Mouse (Mus musculus): Measurements from ENCODE around the gene Tent4b.

Gene Tent4b

DNA sequence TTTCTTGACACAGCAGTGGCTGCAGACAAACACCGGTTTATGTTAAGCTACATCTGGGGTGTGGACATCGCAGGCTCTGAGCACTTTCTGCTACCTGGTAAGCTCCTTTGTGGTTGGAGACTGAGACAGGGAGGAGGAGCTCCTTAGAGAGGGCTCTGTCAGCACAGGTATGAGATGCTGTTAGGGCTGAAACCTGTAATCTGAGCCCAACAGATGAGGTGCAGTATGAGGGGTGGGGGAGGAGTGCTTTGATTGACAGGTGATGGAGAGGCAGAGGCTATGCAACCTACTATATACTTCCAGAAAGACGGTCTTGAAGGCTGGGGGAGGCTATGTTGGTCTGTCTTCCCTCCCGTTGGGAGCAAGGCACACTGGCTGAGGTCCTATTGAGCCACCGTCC is 80.2 kb downstream of the Tent4b start:
- DNase-seq (ENCODE audit: low spot score): no peak

DNA sequence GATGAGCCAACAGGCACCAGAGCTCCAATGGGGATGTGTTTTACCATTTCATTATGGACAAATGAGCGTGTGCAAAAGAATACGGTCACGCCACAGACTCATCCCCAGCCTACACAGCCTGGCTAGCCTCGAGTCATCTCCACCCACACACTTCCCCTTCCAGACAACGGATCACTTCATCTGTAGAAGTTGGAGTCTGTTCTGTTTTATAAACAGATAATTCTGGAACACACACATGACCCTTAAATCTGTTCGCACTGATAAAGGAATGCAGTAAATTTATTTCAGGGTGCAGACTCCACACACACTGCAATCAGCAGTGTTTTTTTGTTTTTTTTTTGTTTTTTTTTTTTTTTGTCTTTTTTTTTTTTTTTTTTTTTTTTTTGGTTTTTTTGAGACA is 80.7 kb downstream of the Tent4b start:
- peak; percentile 82 for DNase-seq (ENCODE audit: low spot score)

- no peak for DNase-seq (ENCODE audit: low spot score)
These were observed 81.9 kb downstream of the Tent4b start for GRCm38 (mm10) chr8:88280904-88281303.

- no peak for DNase-seq (ENCODE audit: low spot score)
These were observed 83.7 kb downstream of the Tent4b start for GRCm38 (mm10) chr8:88282684-88283083.

DNA sequence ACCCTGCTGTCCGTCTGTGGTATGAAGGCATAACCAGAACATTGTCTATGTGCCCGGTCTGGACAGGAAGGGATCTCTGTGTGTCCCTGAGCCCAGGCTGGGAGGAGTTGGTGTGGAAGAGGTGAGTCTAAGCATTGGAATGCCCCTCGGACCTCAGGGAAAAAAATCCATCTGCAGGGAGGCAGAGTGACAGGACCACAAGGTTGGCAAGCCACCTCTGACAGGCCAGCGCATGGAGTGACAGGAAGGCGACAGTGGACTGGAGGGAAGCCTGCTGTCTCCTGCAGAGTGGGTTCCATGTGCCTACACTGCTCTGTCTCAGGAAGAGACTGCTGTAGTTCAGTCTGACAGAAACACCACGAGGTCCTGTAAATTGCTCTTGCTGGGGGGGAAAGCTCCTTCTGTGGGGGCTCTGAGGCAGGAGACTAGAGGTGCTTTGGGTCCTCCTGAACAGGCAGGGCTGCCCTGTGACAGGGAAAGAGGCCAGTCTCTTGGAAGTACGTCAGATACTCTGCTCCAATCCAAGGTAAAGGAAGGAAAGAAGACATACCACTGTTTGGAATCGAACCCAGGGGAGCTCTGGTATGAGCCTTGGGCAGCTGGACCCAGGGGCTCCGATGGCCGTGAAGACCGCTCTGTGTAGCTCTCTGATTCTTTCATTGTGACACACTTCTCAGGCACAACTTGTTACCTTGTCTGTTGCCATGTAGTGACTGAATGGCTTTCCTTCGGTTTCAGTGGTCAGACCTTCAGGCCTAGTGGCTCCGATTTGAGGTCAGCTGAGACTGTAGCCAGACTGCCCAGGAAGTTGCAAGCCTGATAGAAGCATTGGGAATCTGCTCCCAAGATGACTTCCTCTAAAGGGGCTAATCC is 84.5 kb downstream of the Tent4b start:
- no peak for DNase-seq (ENCODE audit: low spot score)

- no peak for DNase-seq (ENCODE audit: low spot score)
These were observed 85.7 kb downstream of the Tent4b start for GRCm38 (mm10) chr8:88284738-88285137.

GRCm38 (mm10) chr8:88285469-88286356 is 86.7 kb downstream of the Tent4b start:
- DNase-seq (ENCODE audit: low spot score): no peak

DNA sequence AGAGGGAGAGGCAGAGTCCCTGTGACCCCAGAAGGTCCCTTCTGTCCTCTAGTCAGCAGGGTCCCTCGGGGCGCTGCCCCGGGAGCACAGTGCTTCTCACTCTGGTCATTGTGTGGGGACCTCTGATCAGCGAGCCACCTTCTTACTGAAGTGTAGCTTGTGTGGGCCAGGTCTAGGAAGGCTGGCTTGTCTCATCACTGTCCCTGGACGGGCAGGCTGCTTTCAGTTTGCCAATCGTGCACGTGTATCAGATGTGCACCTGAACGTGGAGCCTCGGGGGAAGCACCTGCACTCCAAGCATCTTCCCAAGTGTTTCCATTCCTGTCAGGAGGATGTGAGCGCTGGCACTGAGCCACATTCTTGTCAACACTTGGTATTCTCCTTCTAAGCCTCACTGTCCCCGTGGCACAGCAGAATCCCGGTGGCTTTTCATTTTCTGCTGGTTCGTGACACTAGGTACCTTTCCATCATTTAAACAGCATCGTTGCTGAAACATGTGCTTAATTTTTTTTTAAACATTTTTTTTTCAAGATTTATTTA is 87.5 kb downstream of the Tent4b start:
- no peak for DNase-seq (ENCODE audit: low spot score)

- peak; percentile 52 for DNase-seq (ENCODE audit: low spot score)
These were observed 89.7 kb downstream of the Tent4b start for GRCm38 (mm10) chr8:88288622-88289242.

DNA sequence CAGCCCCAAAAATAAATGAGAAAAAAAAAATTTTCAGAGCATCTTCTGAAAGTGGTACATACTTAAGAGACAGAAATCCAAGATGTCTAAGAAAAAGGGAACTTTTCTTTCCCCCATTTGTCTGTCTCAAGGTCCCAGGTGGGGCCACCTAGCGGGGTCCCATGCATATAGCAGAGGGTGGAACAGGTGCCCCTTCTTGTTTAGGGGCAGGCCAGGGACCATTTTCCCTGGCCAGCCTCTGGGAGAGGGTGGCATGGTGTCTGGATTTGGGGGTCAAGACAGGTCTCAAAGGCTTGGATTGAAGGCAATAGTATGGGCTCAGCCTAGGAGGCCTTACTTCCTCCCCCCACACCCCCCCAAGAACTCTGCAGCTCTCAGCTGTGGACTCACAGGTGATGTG is 90.9 kb downstream of the Tent4b start:
- DNase-seq (ENCODE audit: low spot score): no peak

DNA sequence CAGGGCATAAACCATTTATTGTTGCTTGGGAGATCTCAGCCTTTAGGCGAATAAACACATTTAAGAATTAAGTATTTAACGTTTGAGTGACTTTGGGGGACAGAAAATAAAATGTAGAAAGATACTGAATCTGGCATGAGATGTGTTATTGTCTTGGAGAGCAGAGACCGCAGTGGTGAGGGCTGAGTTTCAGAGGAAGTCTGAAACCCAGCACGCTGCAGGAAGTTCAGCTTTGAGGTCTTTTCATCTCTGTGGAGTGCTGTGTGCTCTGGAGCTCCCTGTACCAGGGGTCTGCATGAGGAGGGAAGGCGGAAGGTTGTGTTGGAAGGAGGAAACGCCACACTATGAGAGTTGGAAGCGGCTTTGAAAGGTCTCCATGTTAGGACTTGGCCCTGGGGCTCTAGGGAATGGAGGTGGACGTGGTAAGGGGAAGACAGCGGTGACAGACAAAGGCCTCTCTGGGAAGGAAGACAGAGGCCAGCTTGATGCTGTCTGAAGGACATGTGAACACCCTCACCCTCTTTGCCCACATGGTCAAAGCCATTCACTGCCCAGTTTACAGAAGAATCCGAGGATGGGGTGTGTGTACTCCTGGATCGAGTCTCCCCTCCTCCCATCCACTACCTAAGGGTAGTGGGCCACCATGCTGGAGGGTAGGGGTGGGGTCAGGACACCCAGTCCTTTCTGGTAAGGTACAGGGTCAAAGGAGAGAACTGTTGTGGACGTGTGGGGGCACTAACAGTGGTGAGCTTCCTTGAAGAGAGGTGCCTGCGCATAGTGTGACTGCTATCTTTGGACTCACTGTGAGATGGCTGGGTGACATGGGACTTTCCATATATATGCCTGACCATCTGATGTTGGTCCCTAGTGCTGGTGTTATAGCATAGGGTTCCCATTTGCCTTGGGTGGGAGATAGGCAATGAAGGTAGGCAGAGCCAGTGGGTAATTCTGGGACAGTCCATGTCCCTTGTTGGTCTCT is 91.6 kb downstream of the Tent4b start:
- DNase-seq (ENCODE audit: low spot score): no peak

GRCm38 (mm10) chr8:88291305-88291690 is 92.3 kb downstream of the Tent4b start:
- no peak for DNase-seq (ENCODE audit: low spot score)

DNA sequence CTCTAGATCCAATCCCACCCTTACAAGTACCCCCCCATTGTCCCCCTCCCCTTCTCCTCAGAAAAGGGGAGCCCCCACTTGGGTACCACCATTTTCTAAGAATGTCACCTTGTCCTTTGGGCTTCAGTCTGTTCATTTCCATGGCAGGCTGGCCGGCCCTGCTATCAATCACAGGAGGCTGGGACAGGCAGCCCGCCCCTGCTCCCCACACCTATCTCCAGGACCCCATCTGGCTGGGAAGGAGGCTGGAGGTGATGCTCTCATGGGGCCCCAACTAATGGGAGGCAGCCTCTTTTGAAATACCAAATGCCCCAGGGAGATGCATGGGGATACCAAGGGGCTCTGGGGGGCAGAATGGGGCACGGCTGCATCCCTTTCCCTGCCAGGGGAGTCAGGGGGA is 93.9 kb downstream of the Tent4b start:
- DNase-seq (ENCODE audit: low spot score): no peak

DNA sequence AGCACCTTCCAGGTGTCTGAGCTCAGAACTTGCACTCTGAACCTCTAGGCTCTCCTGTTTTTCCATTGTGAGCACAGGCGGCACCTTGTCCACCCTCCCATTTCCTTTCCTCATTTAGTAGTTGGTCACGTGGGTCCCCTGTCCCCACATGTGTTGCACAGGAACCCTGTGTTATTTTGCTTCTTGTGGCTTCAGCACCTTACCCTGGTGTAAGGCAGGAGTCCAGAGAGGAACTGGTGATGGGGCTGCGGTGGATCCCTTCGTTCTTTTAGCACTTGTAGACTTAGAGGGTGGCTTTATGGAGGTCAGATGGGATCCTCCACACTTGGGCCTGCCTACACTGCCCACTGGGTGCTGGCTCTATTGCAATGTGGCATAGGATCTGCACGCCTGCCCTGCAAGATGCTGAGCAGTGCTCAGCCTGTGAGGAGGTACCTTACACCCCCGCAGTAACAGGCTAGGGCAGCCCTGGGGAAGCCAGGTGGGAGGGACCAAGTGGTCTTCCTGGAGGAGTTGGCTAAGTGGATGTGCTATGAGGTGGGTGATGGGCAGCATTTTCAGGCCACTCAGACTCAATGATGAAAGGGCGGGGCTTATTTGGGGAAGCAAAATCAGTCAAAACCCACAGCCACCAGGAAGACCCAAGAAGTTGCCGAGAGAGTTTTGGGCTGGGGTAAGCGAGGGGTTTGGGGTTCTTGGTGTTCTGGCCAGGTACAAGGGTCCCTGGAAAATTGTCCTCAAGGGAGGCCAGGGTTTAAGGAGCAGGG is 94.8 kb downstream of the Tent4b start:
- DNase-seq (ENCODE audit: low spot score): no peak

DNA sequence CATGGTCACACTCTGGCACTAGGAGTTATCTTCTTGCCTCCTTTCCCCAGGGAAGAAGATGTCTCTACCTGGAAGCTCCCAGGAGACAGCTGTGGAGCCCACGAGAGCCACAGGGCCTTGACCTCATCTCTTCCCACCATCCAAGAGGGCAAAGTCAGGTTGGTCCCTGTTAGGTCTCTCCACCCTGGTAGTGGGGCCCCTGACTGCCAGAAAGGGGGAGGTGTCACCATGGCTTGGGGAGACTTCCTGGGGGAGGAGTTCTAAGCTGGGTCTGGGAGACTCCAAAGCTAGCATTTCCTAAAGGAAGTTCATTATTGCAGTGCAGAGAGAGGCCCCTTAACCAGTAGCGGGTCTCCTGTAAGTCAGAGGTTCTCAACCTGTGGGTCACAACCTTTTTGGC is 96.0 kb downstream of the Tent4b start:
- no peak for DNase-seq (ENCODE audit: low spot score)

- peak; percentile 80 for DNase-seq (ENCODE audit: low spot score)
These were observed 99.1 kb downstream of the Tent4b start for GRCm38 (mm10) chr8:88297976-88298732.

DNA sequence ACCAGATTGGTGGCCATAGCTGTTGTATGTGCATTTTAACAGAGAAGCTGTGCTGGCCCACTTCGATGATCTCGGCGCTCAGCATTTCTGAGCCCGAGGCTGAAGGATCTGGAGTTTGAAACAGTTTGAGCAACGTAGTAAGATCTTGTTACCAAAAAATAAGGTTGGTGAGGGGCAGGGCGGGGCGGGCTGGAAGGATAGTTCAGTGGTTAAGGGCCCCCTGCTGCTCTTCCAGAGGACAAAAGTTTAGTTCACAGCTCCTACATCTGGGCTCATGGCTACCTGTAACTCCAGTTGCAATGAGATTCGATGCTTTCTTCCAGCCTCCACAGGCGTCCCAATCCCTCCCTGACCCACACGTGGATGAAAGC is 99.7 kb downstream of the Tent4b start:
- DNase-seq (ENCODE audit: low spot score): no peak

DNA sequence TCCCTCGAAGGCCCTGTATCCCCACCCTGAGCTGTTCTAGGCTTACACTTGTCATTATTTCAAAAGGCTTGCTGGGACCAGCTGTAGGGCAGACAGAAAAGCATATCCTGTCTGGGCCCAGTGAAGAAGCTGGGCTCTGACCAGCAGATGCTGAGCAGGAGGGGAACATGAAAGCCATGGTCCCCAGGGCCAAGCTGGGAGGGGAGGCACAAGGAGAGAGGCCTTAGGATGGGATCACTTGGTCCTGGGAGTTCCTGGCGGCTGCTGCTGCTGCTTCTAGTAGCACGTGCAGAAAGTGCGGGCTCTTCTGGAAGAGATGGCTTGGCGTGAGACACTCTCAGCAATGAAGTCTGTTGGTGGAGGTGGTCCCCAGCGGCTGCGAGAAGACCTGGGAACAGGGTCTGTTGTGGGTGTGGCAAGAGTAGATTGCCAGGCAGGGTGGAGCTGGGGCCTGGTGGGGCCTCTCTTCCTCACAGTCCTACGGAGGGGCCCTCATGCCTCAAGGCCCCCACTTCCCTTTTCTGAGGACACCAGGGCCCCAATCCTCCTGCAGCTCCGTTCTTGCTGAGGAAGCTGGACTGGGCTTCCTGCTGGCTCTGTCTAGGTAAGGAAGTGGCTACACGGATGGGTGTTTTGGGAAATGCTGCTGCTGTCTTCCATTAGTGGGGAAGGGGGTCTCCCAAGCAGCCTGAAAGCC is 101.0 kb downstream of the Tent4b start:
- peak; percentile 69 for DNase-seq (ENCODE audit: low spot score)

Data from c-Kit-positive CD71-positive TER-119-positive erythroid progenitor cells, embryonic 14.5 days (primary cell).